Mouse (Mus musculus): ENCODE measurements around the gene Dctn2. TPM values are rescaled to one million over a fixed set of nuclear protein-coding genes. Genes with fewer than 3 reads are reported as not detected.
A peak's percentile ranks its signal among the peaks of the same experiment; 100 is the strongest.

Gene Dctn2
- polyA plus RNA-seq, 1 experiment from 2014 or later: 206 TPM

DNA sequence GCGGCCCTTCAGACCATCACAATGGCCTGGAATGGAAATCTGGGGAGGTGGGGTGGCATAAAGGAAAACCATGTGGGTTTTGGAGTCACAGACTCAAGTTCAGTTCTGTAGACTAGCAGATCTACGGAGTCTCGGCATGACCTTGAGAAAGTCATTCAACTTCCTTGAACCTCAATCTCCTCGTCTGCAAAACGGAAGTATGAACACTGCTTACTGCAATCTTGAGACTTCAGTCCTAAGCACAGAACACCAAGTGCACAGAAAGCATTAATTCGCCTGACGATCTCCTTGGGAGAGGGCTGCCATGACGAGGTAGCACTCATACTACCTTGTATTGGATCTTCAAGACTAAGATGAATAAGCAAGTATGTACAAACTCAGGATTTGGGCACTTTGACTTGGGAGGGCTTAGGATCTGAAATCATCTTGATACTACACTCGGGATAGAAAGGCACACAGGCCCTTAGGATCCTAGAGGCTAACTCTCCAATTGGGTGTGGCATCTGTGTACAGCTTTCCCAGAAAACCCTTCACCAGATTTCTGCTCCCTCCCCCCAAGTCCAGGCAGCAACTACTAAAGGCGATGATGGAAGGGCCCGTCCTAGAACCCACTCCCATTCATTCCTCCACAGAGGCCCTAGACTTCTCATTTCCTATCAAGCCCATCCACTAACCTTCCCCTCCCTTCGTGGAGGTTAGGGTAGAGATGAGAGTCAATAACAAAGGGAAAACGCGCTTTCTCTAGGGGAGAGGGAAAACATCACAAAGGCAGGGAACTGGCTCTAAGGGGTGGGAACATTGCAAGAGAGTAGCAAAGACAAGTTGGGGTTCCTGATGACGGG lies 4.2 kb upstream of the Dctn2 start:
- Histone ChIP-seq H3K4me3 (ENCODE audit: low read depth, low read length) (peak overlapping the region; percentile 56), H3K36me3 (ENCODE audit: control insufficient read depth, insufficient read depth, low read length) (no peaks in the 10 kb centered on the region), H3K27me3 (ENCODE audit: control insufficient read depth, insufficient read depth, low read length) (peaks cover 21% of the 10 kb centered on the region), H3K4me2 (peak overlapping the region; percentile 83), H3K9ac (ENCODE audit: low read length) (peak overlapping the region; percentile 71), H3K4me1 (ENCODE audit: control insufficient read depth, insufficient read depth, low read length) (peaks cover 8% of the 10 kb centered on the region), H3K9me3 (ENCODE audit: control insufficient read depth, low read length) (no peaks in the 10 kb centered on the region), H3K27ac (ENCODE audit: low read depth, low read length) (peak overlapping the region; percentile 36; the same call in 1 of the 2 replicates)
- ATAC-seq (ENCODE audit: low FRiP score) (no peak), DNase-seq (ENCODE audit: low spot score, missing footprints) (no peak)
- WGBS: 64% methylated on average over 15 of the region's 15 CpGs

- H3K27me3 ChIP-seq (ENCODE audit: control insufficient read depth, insufficient read depth, low read length): peaks cover 21% of the 10 kb centered on the region
- no peaks in the 10 kb centered on the region for H3K36me3 ChIP-seq (ENCODE audit: control insufficient read depth, insufficient read depth, low read length)
- peak; percentile 96 for DNase-seq (ENCODE audit: low spot score, missing footprints)
- peak within 1 kb of the TSS; percentile 71 for H3K9ac ChIP-seq (ENCODE audit: low read length)
- H3K4me3 ChIP-seq (ENCODE audit: low read depth, low read length): peak within 1 kb of the TSS; percentile 56
- peak within 1 kb of the TSS; percentile 83 for H3K4me2 ChIP-seq
- 1% methylated on average over 52 of the region's 53 CpGs for WGBS
- peak within 1 kb of the TSS; percentile 36 for H3K27ac ChIP-seq (ENCODE audit: low read depth, low read length)
- no peaks in the 10 kb centered on the region for H3K9me3 ChIP-seq (ENCODE audit: control insufficient read depth, low read length)
- H3K4me1 ChIP-seq (ENCODE audit: control insufficient read depth, insufficient read depth, low read length): peaks cover 13% of the 10 kb centered on the region
- peak; percentile 10; the same call in 1 of the 2 replicates for ATAC-seq (ENCODE audit: low FRiP score)
Observed at GRCm38 (mm10) chr10:127262548-127263398, 3.4 kb upstream of the Dctn2 start, which contains the start of gene Kif5a. Gene Kif5a (minus strand): TSS chr10:127263348.

- H3K27me3 ChIP-seq (ENCODE audit: control insufficient read depth, insufficient read depth, low read length): peaks cover 21% of the 10 kb centered on the region
- no peak overlapping the region for H3K4me2 ChIP-seq
- 42% methylated on average over 3 of the region's 3 CpGs for WGBS
- no peak overlapping the region for H3K4me3 ChIP-seq (ENCODE audit: low read depth, low read length)
- no peak overlapping the region for H3K27ac ChIP-seq (ENCODE audit: low read depth, low read length)
- H3K36me3 ChIP-seq (ENCODE audit: control insufficient read depth, insufficient read depth, low read length): peaks cover 1% of the 10 kb centered on the region; the same call in 1 of the 2 replicates
- H3K9ac ChIP-seq (ENCODE audit: low read length): no peak overlapping the region; the same call in 1 of the 2 replicates
- ATAC-seq (ENCODE audit: low FRiP score) (no peak), DNase-seq (ENCODE audit: low spot score, missing footprints) (no peak)
- H3K4me1 ChIP-seq (ENCODE audit: control insufficient read depth, insufficient read depth, low read length): peaks cover 13% of the 10 kb centered on the region
- H3K9me3 ChIP-seq (ENCODE audit: control insufficient read depth, low read length): no peaks in the 10 kb centered on the region
Observed at GRCm38 (mm10) chr10:127263631-127264030, 2.5 kb upstream of the Dctn2 start.

- Histone ChIP-seq H3K9me3 (ENCODE audit: control insufficient read depth, low read length) (no peaks in the 10 kb centered on the region), H3K27me3 (ENCODE audit: control insufficient read depth, insufficient read depth, low read length) (peaks cover 21% of the 10 kb centered on the region), H3K4me2 (no peak overlapping the region), H3K4me1 (ENCODE audit: control insufficient read depth, insufficient read depth, low read length) (peaks cover 13% of the 10 kb centered on the region), H3K27ac (ENCODE audit: low read depth, low read length) (no peak overlapping the region), H3K36me3 (ENCODE audit: control insufficient read depth, insufficient read depth, low read length) (peaks cover 3% of the 10 kb centered on the region; the same call in 1 of the 2 replicates), H3K4me3 (ENCODE audit: low read depth, low read length) (no peak overlapping the region), H3K9ac (ENCODE audit: low read length) (no peak overlapping the region)
- whole genome bisulfite sequencing: 81% methylated on average over 8 of the region's 8 CpGs
- ATAC-seq (ENCODE audit: low FRiP score): no peak
- DNase-seq (ENCODE audit: low spot score, missing footprints): no peak
Observed at GRCm38 (mm10) chr10:127264336-127264735, 1.8 kb upstream of the Dctn2 start.

- peaks cover 13% of the 10 kb centered on the region for H3K4me1 ChIP-seq (ENCODE audit: control insufficient read depth, insufficient read depth, low read length)
- H3K36me3 ChIP-seq (ENCODE audit: control insufficient read depth, insufficient read depth, low read length): peaks cover 3% of the 10 kb centered on the region; the same call in 1 of the 2 replicates
- no peak overlapping the region for H3K27ac ChIP-seq (ENCODE audit: low read depth, low read length)
- peaks cover 21% of the 10 kb centered on the region for H3K27me3 ChIP-seq (ENCODE audit: control insufficient read depth, insufficient read depth, low read length)
- no peak overlapping the region for H3K4me3 ChIP-seq (ENCODE audit: low read depth, low read length)
- H3K9me3 ChIP-seq (ENCODE audit: control insufficient read depth, low read length): no peaks in the 10 kb centered on the region
- H3K4me2 ChIP-seq: no peak overlapping the region
- no peak for ATAC-seq (ENCODE audit: low FRiP score)
- H3K9ac ChIP-seq (ENCODE audit: low read length): no peak overlapping the region
- WGBS: 75% methylated on average over 4 of the region's 4 CpGs
- no peak for DNase-seq (ENCODE audit: low spot score, missing footprints)
Observed at GRCm38 (mm10) chr10:127264971-127265370, 1.2 kb upstream of the Dctn2 start.

DNA sequence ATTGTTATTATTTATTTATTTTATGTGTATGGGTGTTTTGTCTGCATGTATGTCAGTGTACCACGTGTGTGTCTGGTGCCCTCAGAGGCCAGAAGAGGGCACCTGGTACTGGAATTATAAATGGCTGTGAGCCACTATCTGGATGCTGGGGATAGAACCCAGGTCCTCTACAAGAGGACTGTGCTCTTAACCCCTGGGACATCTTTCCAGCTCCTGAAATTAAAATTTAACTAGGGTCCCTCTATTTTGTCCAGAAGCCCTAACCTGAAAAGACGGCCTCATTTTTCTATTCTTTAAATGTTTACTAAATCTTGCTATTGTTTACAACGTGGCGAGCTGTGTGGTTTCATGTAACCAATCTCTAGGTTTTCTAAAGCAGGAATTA lies 449 bp upstream of the Dctn2 start:
- H3K9ac ChIP-seq (ENCODE audit: low read length): no peak overlapping the region
- DNase-seq (ENCODE audit: low spot score, missing footprints): no peak
- WGBS: 26% methylated on average over 4 of the region's 4 CpGs

GRCm38 (mm10) chr10:127267318-127267717 lies 1.1 kb downstream of the Dctn2 start:
- H3K9ac ChIP-seq (ENCODE audit: low read length): peak overlapping the region; percentile 99
- 77% methylated on average over 5 of the region's 5 CpGs for WGBS
- H3K27ac ChIP-seq (ENCODE audit: low read depth, low read length): no peak overlapping the region
- peak overlapping the region; percentile 98 for H3K4me3 ChIP-seq (ENCODE audit: low read depth, low read length)
- DNase-seq (ENCODE audit: low spot score, missing footprints) (no peak), ATAC-seq (ENCODE audit: low FRiP score) (no peak)
- H3K36me3 ChIP-seq (ENCODE audit: control insufficient read depth, insufficient read depth, low read length): peaks cover 3% of the 10 kb centered on the region; the same call in 1 of the 2 replicates
- H3K9me3 ChIP-seq (ENCODE audit: control insufficient read depth, low read length): no peaks in the 10 kb centered on the region
- H3K27me3 ChIP-seq (ENCODE audit: control insufficient read depth, insufficient read depth, low read length): peaks cover 14% of the 10 kb centered on the region; the same call in 1 of the 2 replicates
- H3K4me1 ChIP-seq (ENCODE audit: control insufficient read depth, insufficient read depth, low read length): peaks cover 11% of the 10 kb centered on the region
- peak overlapping the region; percentile 96 for H3K4me2 ChIP-seq

More for the DNA sequence above, 449 bp upstream of the Dctn2 start:
- Histone ChIP-seq H3K4me2 (peak overlapping the region; percentile 96), H3K4me3 (ENCODE audit: low read depth, low read length) (peak overlapping the region; percentile 98), H3K9me3 (ENCODE audit: control insufficient read depth, low read length) (no peaks in the 10 kb centered on the region), H3K27me3 (ENCODE audit: control insufficient read depth, insufficient read depth, low read length) (peaks cover 21% of the 10 kb centered on the region), H3K4me1 (ENCODE audit: control insufficient read depth, insufficient read depth, low read length) (peaks cover 13% of the 10 kb centered on the region), H3K36me3 (ENCODE audit: control insufficient read depth, insufficient read depth, low read length) (peaks cover 3% of the 10 kb centered on the region; the same call in 1 of the 2 replicates), H3K27ac (ENCODE audit: low read depth, low read length) (no peak overlapping the region)
- ATAC-seq (ENCODE audit: low FRiP score): peak; percentile 31

- Histone ChIP-seq H3K27ac (ENCODE audit: low read depth, low read length) (no peak overlapping the region), H3K9ac (ENCODE audit: low read length) (no peak overlapping the region)
Observed at GRCm38 (mm10) chr10:127268401-127268800, 2.2 kb downstream of the Dctn2 start.

More at GRCm38 (mm10) chr10:127268401-127268800, 2.2 kb downstream of the Dctn2 start:
- H3K4me1 ChIP-seq (ENCODE audit: control insufficient read depth, insufficient read depth, low read length): peaks cover 7% of the 10 kb centered on the region
- no peaks in the 10 kb centered on the region for H3K9me3 ChIP-seq (ENCODE audit: control insufficient read depth, low read length)
- WGBS: 85% methylated on average over 5 of the region's 5 CpGs
- H3K4me3 ChIP-seq (ENCODE audit: low read depth, low read length): no peak overlapping the region
- ATAC-seq (ENCODE audit: low FRiP score) (no peak), DNase-seq (ENCODE audit: low spot score, missing footprints) (no peak)
- H3K27me3 ChIP-seq (ENCODE audit: control insufficient read depth, insufficient read depth, low read length): peaks cover 8% of the 10 kb centered on the region; the same call in 1 of the 2 replicates
- H3K36me3 ChIP-seq (ENCODE audit: control insufficient read depth, insufficient read depth, low read length): peaks cover 3% of the 10 kb centered on the region; the same call in 1 of the 2 replicates
- H3K4me2 ChIP-seq: no peak overlapping the region

Measured in midbrain, embryonic 11.5 days (tissue).